Mouse (Mus musculus): ENCODE data around the gene Vmn2r16.

The Vmn2r16 gene

DNA sequence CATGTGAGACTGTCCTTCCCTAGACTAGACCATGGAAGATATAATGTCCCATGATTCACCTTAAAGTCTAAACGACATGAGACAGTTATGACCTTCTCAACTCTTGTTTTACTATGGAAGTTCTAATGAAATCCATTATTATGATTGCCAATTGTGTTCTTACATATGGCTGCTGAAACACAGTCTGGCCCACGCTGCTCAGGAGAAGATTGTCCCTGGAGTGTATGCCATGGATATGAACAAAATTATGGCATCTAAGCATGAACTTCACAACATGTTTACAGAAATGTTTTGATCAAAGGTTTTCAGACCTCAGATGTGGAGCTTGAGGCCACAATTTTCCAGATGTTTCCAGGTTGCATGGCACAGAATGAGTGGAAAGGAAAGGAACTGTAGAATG, at the start of gene Vmn2r16:
Vmn2r16 (plus strand) TSS at position 301 of the 400 bp plus-strand sequence.
- no peak for DNase-seq

DNA sequence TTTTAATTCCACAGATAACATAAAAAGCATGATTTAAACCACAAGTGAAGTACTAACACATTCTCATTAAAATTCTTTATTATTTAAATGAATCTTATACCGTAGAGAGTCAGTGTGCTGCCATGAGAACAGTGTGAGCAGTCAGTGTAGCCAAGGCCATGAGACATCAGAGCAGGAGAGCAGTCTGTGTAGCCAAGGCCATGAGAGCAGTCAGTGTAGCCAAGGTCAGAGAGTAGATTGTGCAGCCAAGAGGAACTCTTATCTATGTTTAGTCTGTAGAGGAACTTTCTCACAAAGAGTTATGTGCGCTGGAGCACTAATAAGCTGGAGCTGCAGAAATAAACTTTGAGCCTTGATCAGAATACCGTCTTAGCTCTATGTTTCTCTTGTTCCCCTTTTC, 35.3 kb upstream of the Vmn2r16 start:
- no peak for DNase-seq

DNA sequence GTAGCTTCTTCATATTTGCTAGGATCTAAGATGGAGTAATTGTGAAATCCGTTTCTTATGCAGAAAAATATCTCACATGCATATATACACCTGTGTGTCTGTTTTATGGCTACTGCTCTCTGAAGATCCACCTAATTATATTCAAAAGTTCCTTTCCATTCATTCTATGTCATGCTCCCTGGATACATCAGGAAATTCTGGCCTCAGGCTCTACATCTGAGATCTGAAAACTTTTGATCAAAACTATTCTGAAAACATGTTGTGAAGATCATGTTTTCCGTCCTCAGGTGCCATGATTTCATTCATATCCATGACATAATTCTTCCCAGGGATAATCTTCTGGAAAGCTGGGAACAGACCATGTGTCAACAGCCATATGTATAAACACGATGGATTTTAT, 32.4 kb upstream of the Vmn2r16 start, which contains the start of gene Vmn2r15:
Vmn2r15 (minus strand) TSS at position 101 of the 400 bp plus-strand sequence.
- no peak for DNase-seq

DNA sequence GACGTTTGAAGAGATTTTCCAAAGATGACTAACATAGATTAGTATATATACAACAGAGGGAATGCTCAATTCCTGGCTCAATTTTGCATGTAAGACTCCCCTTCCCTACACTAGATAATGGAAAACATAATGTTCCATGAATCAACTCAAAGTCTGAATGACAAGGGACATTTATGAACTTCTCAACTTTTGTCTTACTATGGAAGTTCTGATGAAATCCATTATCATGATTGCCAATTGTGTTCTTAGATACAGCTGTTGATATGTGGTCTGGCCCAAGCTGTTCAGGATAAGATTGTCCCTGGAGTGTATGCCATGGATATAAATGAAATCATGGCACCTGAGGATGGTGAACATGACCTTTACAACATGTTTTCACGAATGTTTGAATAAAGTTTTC, 89.4 kb downstream of the Vmn2r16 start, which contains the start of gene Vmn2r17:
Vmn2r17 (plus strand) TSS at position 301 of the 400 bp plus-strand sequence.
- no peak for DNase-seq
